Mouse (Mus musculus) liver, postnatal 0 days (tissue): ENCODE data around the gene Evc.

Source experiments
- CTCF ChIP-seq: sonication (generic); IDR thresholded peaks from 2 replicates; pipeline ENCODE4 v1.5.1; 2016; ENCODE audit warnings: antibody characterized with exemption, low read depth
- EP300 ChIP-seq: IDR thresholded peaks from 2 replicates; pipeline ENCODE4 v1.6.1; 2016; ENCODE audit warnings: antibody characterized with exemption, low read depth, mild to moderate bottlenecking

GRCm38 (mm10) chr5:37242360-37243168, 94.1 kb downstream of the Evc start:
- TF ChIP-seq CTCF = no peak
- no peak for TF ChIP-seq EP300
